Mouse (Mus musculus) E14TG2a.4 (cell line): ENCODE data around the gene Agbl1.

Source experiments
- CTCF ChIP-seq: conservative IDR thresholded peaks from 2 replicates; pipeline ENCODE4 v1.5.1; 2014; ENCODE audit warnings: low read length
- NANOG ChIP-seq: IDR thresholded peaks from 2 replicates; pipeline ENCODE4 v1.6.1; 2014; ENCODE audit warnings: borderline replicate concordance, low read length, mixed read lengths
- POU5F1 ChIP-seq: IDR thresholded peaks from 2 replicates; pipeline ENCODE4 v1.6.1; 2014; ENCODE audit warnings: low read length, borderline replicate concordance

DNA sequence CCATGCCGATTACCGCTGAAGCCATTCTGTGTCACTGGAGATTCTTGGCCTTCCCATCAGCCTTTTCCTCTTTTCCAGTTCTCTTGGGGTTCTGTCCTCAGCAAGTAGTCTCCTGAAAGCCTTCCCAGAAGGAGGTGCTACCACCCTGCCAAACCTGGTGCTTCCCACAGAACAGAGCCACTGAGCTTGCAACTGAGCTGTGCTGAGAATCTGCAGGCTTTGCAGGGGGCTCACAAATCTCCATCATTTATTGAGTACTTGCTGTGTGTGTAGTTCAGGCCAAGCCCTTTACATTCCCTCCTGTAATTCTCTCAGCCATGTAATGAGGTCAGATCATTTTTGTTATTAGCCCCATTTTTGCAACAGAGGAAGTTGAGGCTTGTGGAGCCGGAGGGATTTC lies 322.2 kb downstream of the Agbl1 start:
- no peak for TF ChIP-seq CTCF
- TF ChIP-seq POU5F1, result no peak
- no peak for TF ChIP-seq NANOG
